Mouse (Mus musculus) MEL (cell line): ENCODE results near the gene Ston2. TPM values are rescaled to one million over a fixed set of nuclear protein-coding genes. Genes with fewer than 3 reads are reported as not detected.

ENCODE experiments used
- DNase-seq: peaks from one replicate; pipeline ENCODE4 v3.0.0; 2011; ENCODE audit warnings: low read depth, low spot score
- H3K27ac ChIP-seq: 2 replicates; pipeline ENCODE4 v1.5.1; 2012; ENCODE audit warnings: low read depth, mild to moderate bottlenecking, control low read depth, low read length, moderate library complexity; ENCODE audit not compliant: control insufficient read depth
- H3K27me3 ChIP-seq, 2 experiments: fragments of 150-350 bp in 1 of 2; sonication (generic) in 1 of 2; 2 replicates each; pipeline ENCODE4 v1.6.1; 2012; ENCODE audit warnings: low read length in 2 of 2, mild to moderate bottlenecking in 2 of 2, improper control_type of control experiment in 1 of 2, moderate library complexity in 1 of 2; ENCODE audit not compliant: insufficient read depth in 2 of 2, control insufficient read depth in 1 of 2
- H3K36me3 ChIP-seq, 2 experiments: 2 replicates each; pipeline ENCODE4 v1.6.1; 2012 to 2014; ENCODE audit warnings: low read length in 2 of 2, improper control_type of control experiment in 1 of 2, inconsistent platforms in 1 of 2, mild to moderate bottlenecking in 1 of 2; ENCODE audit not compliant: insufficient read depth in 2 of 2, control insufficient read depth in 1 of 2
- H3K4me1 ChIP-seq, 2 experiments: fragments of 150-350 bp in 1 of 2; sonication (generic) in 1 of 2; 2 replicates each; pipeline ENCODE4 v1.6.1; 2012; ENCODE audit warnings: low read length in 2 of 2, improper control_type of control experiment in 1 of 2, mild to moderate bottlenecking in 1 of 2; ENCODE audit not compliant: insufficient read depth in 2 of 2, control insufficient read depth in 1 of 2
- H3K4me3 ChIP-seq, 2 experiments: fragments of 150-350 bp in 1 of 2; sonication (generic) in 1 of 2; 2 replicates each; pipeline ENCODE4 v1.5.1; 2012; ENCODE audit warnings: low read depth in 2 of 2, low read length in 2 of 2, mild to moderate bottlenecking in 2 of 2, moderate library complexity in 2 of 2, control low read depth in 1 of 2, improper control_type of control experiment in 1 of 2; ENCODE audit not compliant: control insufficient read depth in 1 of 2, insufficient read depth in 1 of 2
- H3K79me2 ChIP-seq: 2 replicates; pipeline ENCODE4 v1.6.1; 2012; ENCODE audit warnings: mild to moderate bottlenecking, low read length, moderate library complexity; ENCODE audit not compliant: control insufficient read depth, poor library complexity, insufficient read depth
- H3K9ac ChIP-seq: 2 replicates; pipeline ENCODE4 v1.6.1; 2012; ENCODE audit warnings: low read depth, mild to moderate bottlenecking, control low read depth, low read length, moderate library complexity; ENCODE audit not compliant: control insufficient read depth, poor library complexity, severe bottlenecking
- H3K9me3 ChIP-seq: fragments of 150-350 bp; sonication (generic); replicated peaks from 2 replicates; pipeline ENCODE4 v1.6.1; 2012; ENCODE audit warnings: mild to moderate bottlenecking, low read length, improper control_type of control experiment, moderate library complexity; ENCODE audit not compliant: insufficient read depth
- BHLHE40 ChIP-seq: IDR thresholded peaks from 2 replicates; pipeline ENCODE4 v1.6.1; 2012; ENCODE audit warnings: low read depth, mild to moderate bottlenecking, inconsistent platforms, low read length, improper control_type of control experiment, borderline replicate concordance
- CTCF ChIP-seq, 3 experiments: IDR thresholded peaks in 2 of 3; conservative IDR thresholded peaks in 1 of 3; 2 replicates each; pipeline ENCODE4 v1.5.1; 2011 to 2012; ENCODE audit warnings: low read length in 3 of 3, low read depth in 2 of 3, mild to moderate bottlenecking in 2 of 3, improper control_type of control experiment in 1 of 3, inconsistent platforms in 1 of 3, mixed read lengths in 1 of 3, moderate library complexity in 1 of 3; ENCODE audit not compliant: control insufficient read depth in 1 of 3, insufficient read depth in 1 of 3, poor library complexity in 1 of 3, severe bottlenecking in 1 of 3
- ELF1 ChIP-seq: IDR thresholded peaks from 2 replicates; pipeline ENCODE4 v1.6.1; 2014; ENCODE audit warnings: low read depth, mild to moderate bottlenecking, inconsistent platforms, low read length, improper control_type of control experiment, moderate library complexity
- ETS1 ChIP-seq: IDR thresholded peaks from 2 replicates; pipeline ENCODE4 v1.6.1; 2012; ENCODE audit warnings: low read depth, mild to moderate bottlenecking, inconsistent platforms, low read length, improper control_type of control experiment, moderate library complexity
- GATA1 ChIP-seq: IDR thresholded peaks from 2 replicates; pipeline ENCODE4 v1.6.1; 2011; ENCODE audit warnings: low read depth, low read length, improper control_type of control experiment
- HCFC1 ChIP-seq: IDR thresholded peaks from 2 replicates; pipeline ENCODE4 v1.6.1; 2012; ENCODE audit warnings: low read depth, mild to moderate bottlenecking, inconsistent platforms, low read length, improper control_type of control experiment, moderate library complexity
- JUND ChIP-seq: IDR thresholded peaks from 2 replicates; pipeline ENCODE4 v1.6.1; 2011; ENCODE audit warnings: low read depth, mild to moderate bottlenecking, improper control_type of control experiment, low read length
- MAX ChIP-seq: IDR thresholded peaks from 2 replicates; pipeline ENCODE4 v1.6.1; 2011; ENCODE audit warnings: low read length, improper control_type of control experiment
- MAZ ChIP-seq: IDR thresholded peaks from 2 replicates; pipeline ENCODE4 v1.6.1; 2012; ENCODE audit warnings: low read depth, mild to moderate bottlenecking, inconsistent platforms, low read length, improper control_type of control experiment
- MEF2A ChIP-seq: IDR thresholded peaks from 2 replicates; pipeline ENCODE4 v1.6.1; 2014; ENCODE audit warnings: low read depth, mild to moderate bottlenecking, inconsistent platforms, low read length, improper control_type of control experiment; ENCODE audit not compliant: poor library complexity, insufficient replicate concordance, severe bottlenecking; ENCODE audit errors: extremely low read depth
- MXI1 ChIP-seq: IDR thresholded peaks from 2 replicates; pipeline ENCODE4 v1.6.1; 2011; ENCODE audit warnings: mild to moderate bottlenecking, low read depth, low read length, improper control_type of control experiment
- NELFE ChIP-seq: IDR thresholded peaks from 2 replicates; pipeline ENCODE4 v1.6.1; 2011; ENCODE audit warnings: low read depth, low read length, improper control_type of control experiment
- POLR2A ChIP-seq, 2 experiments: IDR thresholded peaks; 2 replicates each; pipeline ENCODE4 v1.6.1; 2011 to 2012; ENCODE audit warnings: low read length in 2 of 2, mild to moderate bottlenecking in 2 of 2, control low read depth in 1 of 2, improper control_type of control experiment in 1 of 2, low read depth in 1 of 2, moderate library complexity in 1 of 2; ENCODE audit not compliant: control insufficient read depth in 1 of 2, insufficient read depth in 1 of 2, poor library complexity in 1 of 2
- POLR2AphosphoS2 ChIP-seq: IDR thresholded peaks from 2 replicates; pipeline ENCODE4 v1.6.1; 2011; ENCODE audit warnings: low read length, improper control_type of control experiment
- POLR2AphosphoS5 ChIP-seq: IDR thresholded peaks from 2 replicates; pipeline ENCODE4 v1.6.1; 2012; ENCODE audit warnings: low read depth, borderline replicate concordance, mild to moderate bottlenecking, inconsistent platforms, low read length, moderate library complexity, mixed read lengths
- RAD21 ChIP-seq: IDR thresholded peaks from 2 replicates; pipeline ENCODE4 v1.6.1; 2011; ENCODE audit warnings: mild to moderate bottlenecking, low read depth, low read length, improper control_type of control experiment
- SIN3A ChIP-seq: IDR thresholded peaks from 2 replicates; pipeline ENCODE4 v1.6.1; 2012; ENCODE audit warnings: low read length, improper control_type of control experiment, inconsistent platforms
- TAL1 ChIP-seq: IDR thresholded peaks from 2 replicates; pipeline ENCODE4 v1.6.1; 2012; ENCODE audit warnings: mild to moderate bottlenecking, inconsistent platforms, low read length, moderate library complexity, mixed read lengths
- TBP ChIP-seq: IDR thresholded peaks from 2 replicates; pipeline ENCODE4 v1.8.0; 2011; ENCODE audit warnings: low read depth, low read length, improper control_type of control experiment
- TCF12 ChIP-seq: IDR thresholded peaks from 2 replicates; pipeline ENCODE4 v1.6.1; 2014; ENCODE audit warnings: low read depth, mild to moderate bottlenecking, inconsistent platforms, low read length, improper control_type of control experiment, moderate library complexity
- UBTF ChIP-seq: IDR thresholded peaks from 2 replicates; pipeline ENCODE4 v1.6.1; 2012; ENCODE audit warnings: low read depth, mild to moderate bottlenecking, inconsistent platforms, low read length, improper control_type of control experiment, moderate library complexity, borderline replicate concordance; ENCODE audit not compliant: insufficient read depth
- USF1 ChIP-seq: IDR thresholded peaks from 2 replicates; pipeline ENCODE4 v1.6.1; 2014; ENCODE audit warnings: low read depth, mild to moderate bottlenecking, inconsistent platforms, low read length, improper control_type of control experiment, moderate library complexity
- USF2 ChIP-seq, 2 experiments: IDR thresholded peaks; 2 replicates each; pipeline ENCODE4 v1.6.1; 2011 to 2012; ENCODE audit warnings: improper control_type of control experiment in 2 of 2, low read length in 2 of 2, borderline replicate concordance in 1 of 2, inconsistent platforms in 1 of 2, low read depth in 1 of 2, mild to moderate bottlenecking in 1 of 2; ENCODE audit not compliant: insufficient read depth in 1 of 2
- ZC3H11A ChIP-seq: IDR thresholded peaks from 2 replicates; pipeline ENCODE4 v1.6.1; 2012; ENCODE audit warnings: low read depth, mild to moderate bottlenecking, inconsistent platforms, low read length, improper control_type of control experiment
- polyA plus RNA-seq, 2 experiments: library from polyadenylated mRNA; stranded (reverse) in 1 of 2; unstranded in 1 of 2; fragments of >175 nt in 1 of 2; fragments of >200 nt in 1 of 2; gene quantifications; 2 replicates each; pipeline versions ENCODE4 v1.2.1 to v1.2.4; 2012; ENCODE audit warnings: low replicate concordance in 2 of 2, low read depth in 1 of 2; ENCODE audit not compliant: insufficient read length in 2 of 2, insufficient read depth in 1 of 2, missing spikeins in 1 of 2
- total RNA-seq: library from RNA; depleted of rRNA; stranded (reverse); fragments of 300-350 nt; gene quantifications from 2 replicates; pipeline ENCODE4 v1.2.3, GENCODE M21; 2012

Gene Ston2
- total and polyA plus RNA-seq, 3 experiments: not detected

DNA sequence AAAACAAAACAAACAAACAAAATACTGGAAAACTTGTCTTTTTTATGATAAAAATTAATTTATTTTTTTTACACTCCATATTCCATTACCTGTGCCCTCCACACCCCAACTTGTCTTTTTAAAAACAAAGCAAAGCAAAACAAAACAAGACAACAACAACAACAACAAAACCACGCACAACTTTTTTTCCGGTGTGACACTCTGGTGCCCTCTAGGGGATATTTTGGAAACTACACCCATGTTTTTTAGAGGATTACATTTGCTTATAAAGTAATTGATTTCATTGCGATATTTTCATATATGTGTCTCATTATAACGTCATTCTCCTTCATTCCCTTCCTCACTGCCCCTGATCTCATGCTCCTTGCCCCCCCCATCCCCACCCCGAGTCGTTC is 11.2 kb upstream of the Ston2 start (continued):
- no peak for TF ChIP-seq MAZ
- peak; percentile 6; the same call in 1 of the 2 replicates for TF ChIP-seq MXI1
- TF ChIP-seq HCFC1: no peak
- TF ChIP-seq BHLHE40: peak; percentile 16; the same call in 1 of the 2 replicates
- no peak for TF ChIP-seq JUND
- no peak for TF ChIP-seq MEF2A
- TF ChIP-seq MAX: no peak
- TF ChIP-seq ETS1: no peak
- no peak for TF ChIP-seq ELF1
- peak; percentile 49 for TF ChIP-seq ZC3H11A
- 0 out of 2 replicates have a peak, but pooled peaks have one; percentile 62 for TF ChIP-seq SIN3A

DNA sequence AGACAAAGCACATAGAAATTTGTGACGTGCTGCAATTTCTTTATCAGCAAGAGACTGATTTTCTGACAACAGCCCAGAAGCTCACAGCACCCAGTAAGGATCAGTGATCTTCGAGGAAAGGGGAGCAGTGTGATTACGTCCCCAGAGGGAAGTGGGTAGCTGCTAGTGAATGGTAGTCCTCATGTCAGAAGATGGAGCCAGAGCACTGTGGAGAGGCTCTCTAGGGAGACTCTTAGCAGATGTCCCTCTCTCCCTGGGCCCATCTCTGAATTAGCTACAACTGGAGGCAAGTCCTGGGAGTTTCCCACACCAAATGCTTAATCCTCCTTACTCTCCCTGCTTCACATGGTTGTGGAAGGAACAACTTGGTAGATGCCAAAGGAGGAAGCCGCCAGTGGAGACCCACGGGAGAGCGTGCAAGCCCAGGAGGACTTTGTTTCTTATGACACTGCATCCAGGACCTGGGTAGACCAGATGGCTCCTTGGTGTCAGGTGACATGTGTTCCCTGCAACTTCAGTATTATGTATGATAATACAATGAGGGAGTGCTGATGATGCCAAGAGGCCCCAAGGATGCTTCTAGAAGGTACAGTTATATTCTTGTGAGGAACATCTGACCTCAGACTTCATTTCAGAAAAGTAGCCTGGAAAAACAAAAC is 10.7 kb upstream of the Ston2 start:
- no peaks in the 10 kb centered on the region for H3K9me3 ChIP-seq
- H3K27ac ChIP-seq: no peak overlapping the region
- peak; percentile 56 for DNase-seq
- peak overlapping the region in 1 of 2 experiments; percentile 60; a peak in 2 of 4 replicates for H3K4me3 ChIP-seq
- peak overlapping the region; percentile 44; the same call in 1 of the 2 replicates for H3K9ac ChIP-seq
- peaks cover 0 to 12% of the 10 kb centered on the region in 2 experiments; a peak in 2 of 4 replicates for H3K36me3 ChIP-seq
- no peaks in the 10 kb centered on the region for H3K79me2 ChIP-seq
- H3K27me3 ChIP-seq: no peaks in the 10 kb centered on the region
- peaks cover 5 to 19% of the 10 kb centered on the region in 2 experiments; a peak in 3 of 4 replicates for H3K4me1 ChIP-seq
- no peak for TF ChIP-seq MAX
- TF ChIP-seq CTCF (IDR thresholded peaks at IDR 0.05 in 2 of 3, conservative IDR thresholded peaks at IDR 0.05 in 1 of 3; ENCODE audit: control insufficient read depth in 1 of 3, insufficient read depth in 1 of 3, low read depth in 2 of 3, low read length in 3 of 3, poor library complexity in 1 of 3, severe bottlenecking in 1 of 3): no peak; a peak in 1 of 6 replicates
- TF ChIP-seq USF1: peak; percentile 52; the same call in 1 of the 2 replicates

DNA sequence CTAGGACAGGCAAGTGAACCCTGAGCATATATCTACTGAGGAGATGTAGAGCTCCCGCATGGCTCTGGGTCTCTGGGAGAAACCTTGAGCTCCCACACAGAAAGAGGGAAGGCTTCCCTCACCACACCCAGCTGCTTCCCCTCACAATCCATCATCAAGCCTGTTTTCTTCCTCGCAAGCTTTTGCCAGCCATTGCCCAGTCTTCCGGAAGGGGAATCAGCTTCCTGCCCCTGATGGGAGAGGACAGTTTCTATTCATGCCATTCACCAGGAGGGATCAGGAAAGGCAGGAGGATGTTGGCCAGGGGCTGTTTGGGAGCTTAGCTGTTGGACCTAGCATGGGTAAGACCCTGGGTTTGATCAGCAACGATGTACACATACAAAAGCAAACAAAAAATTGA is 8.6 kb upstream of the Ston2 start:
- H3K9ac ChIP-seq: no peak overlapping the region
- peaks cover 5 to 19% of the 10 kb centered on the region in 2 experiments; a peak in 3 of 4 replicates for H3K4me1 ChIP-seq
- H3K27me3 ChIP-seq: no peaks in the 10 kb centered on the region
- no peak overlapping the region for H3K27ac ChIP-seq
- no peaks in the 10 kb centered on the region for H3K79me2 ChIP-seq
- H3K36me3 ChIP-seq: peaks cover 0 to 12% of the 10 kb centered on the region in 2 experiments; a peak in 2 of 4 replicates
- TF ChIP-seq POLR2AphosphoS5: no peak
- TF ChIP-seq TCF12: no peak
- TF ChIP-seq NELFE: no peak
- TF ChIP-seq MEF2A: no peak
- TF ChIP-seq CTCF (IDR thresholded peaks at IDR 0.05 in 2 of 3, conservative IDR thresholded peaks at IDR 0.05 in 1 of 3; ENCODE audit: control insufficient read depth in 1 of 3, insufficient read depth in 1 of 3, low read depth in 2 of 3, low read length in 3 of 3, poor library complexity in 1 of 3, severe bottlenecking in 1 of 3): no peak
- TF ChIP-seq TBP: no peak
- TF ChIP-seq POLR2AphosphoS2: no peak
- no peak for TF ChIP-seq GATA1
- no peak for TF ChIP-seq RAD21
- no peak for TF ChIP-seq JUND
- no peak for TF ChIP-seq USF2 (IDR thresholded peaks at IDR 0.05; ENCODE audit: borderline replicate concordance in 1 of 2, insufficient read depth in 1 of 2, low read depth in 1 of 2, low read length in 2 of 2)
- no peak for TF ChIP-seq UBTF
- TF ChIP-seq HCFC1: no peak
- no peak for TF ChIP-seq POLR2A (IDR thresholded peaks at IDR 0.05; ENCODE audit: control insufficient read depth in 1 of 2, insufficient read depth in 1 of 2, low read depth in 1 of 2, low read length in 2 of 2, poor library complexity in 1 of 2)
- TF ChIP-seq MXI1: no peak
- TF ChIP-seq MAZ: no peak
- no peak for TF ChIP-seq TAL1
- TF ChIP-seq ETS1: no peak
- H3K4me3 ChIP-seq: no peak overlapping the region
- H3K9me3 ChIP-seq: no peaks in the 10 kb centered on the region
- DNase-seq: no peak
